Mouse (Mus musculus): ENCODE results near the gene Ap2b1. TPM values are rescaled to one million over a fixed set of nuclear protein-coding genes. Genes with fewer than 3 reads are reported as not detected.

Ap2b1 gene
- total RNA-seq, 2 experiments from 2014 or later = 304 to 324 TPM

DNA sequence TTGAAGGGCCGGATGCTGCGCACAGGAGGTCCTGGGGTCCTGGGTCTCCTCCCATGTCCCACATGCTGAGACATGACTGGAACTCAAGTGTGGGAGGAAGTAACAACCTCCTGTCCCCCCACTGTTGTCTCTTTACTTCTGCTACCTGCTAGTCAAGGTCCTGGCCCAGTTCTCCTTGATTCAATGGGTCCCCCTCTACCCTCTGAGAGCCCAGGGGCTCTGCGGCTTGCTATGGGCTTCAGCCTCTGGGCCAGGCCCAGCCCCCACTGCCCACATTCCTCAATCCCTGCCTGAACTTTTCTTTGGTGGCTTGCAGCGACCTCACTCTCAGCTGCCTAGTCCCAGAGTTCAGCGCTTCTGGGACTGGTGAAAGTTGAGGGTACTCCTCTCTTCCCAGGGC is 130.5 kb downstream of the Ap2b1 start, which contains the start of gene Gas2l2:
Gene Gas2l2 (minus strand): TSS at position 101 of the 400 bp plus-strand sequence.
- intact Hi-C loops (cut with DNase I) = no loop called here

GRCm38 (mm10) chr11:83432533-83432932 is 133.7 kb downstream of the Ap2b1 start:
- intact Hi-C loops (cut with DNase I) = no loop called here
- DNase-seq (ENCODE audit: low spot score in 2 of 2) = no peak

More for the DNA sequence above, 130.5 kb downstream of the Ap2b1 start, which contains the start of gene Gas2l2:
- no peak for DNase-seq (ENCODE audit: low spot score in 2 of 2)

DNA sequence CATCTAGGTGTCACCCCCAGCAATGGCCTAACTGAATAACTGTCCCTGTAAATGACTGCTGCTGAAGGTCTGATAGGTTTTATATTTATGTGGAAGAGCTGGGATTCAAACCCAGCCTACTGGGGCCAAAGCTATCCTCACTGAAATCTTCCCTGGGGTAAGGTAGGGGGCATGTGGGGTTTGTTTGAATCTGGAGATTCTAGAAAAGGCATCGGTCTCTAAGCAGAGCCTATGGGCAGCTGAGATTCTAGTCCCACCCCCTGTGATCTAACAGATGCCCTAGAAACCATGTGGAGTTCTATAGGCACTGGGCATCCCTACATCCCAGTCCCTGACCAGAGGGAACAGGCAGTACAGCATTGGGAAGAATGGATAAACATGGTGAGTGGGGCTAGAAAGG is 138.6 kb downstream of the Ap2b1 start, which contains the start of gene 1700020L24Rik:
Gene 1700020L24Rik (plus strand): TSS at position 301 of the 400 bp plus-strand sequence.
- DNase-seq (ENCODE audit: low spot score in 2 of 2) = no peak
- intact Hi-C loops (cut with DNase I) = no loop called here

GRCm38 (mm10) chr11:83439426-83440060 is 140.7 kb downstream of the Ap2b1 start:
- intact Hi-C loops (cut with DNase I) = loop anchor here (5.0 kb wide), 1 partner anchor 298 kb away; no protein-coding TSS in a partner anchor
- no peak for DNase-seq (ENCODE audit: low spot score in 2 of 2)

GRCm38 (mm10) chr11:83440081-83441064 is 141.5 kb downstream of the Ap2b1 start:
- DNase-seq (ENCODE audit: low spot score in 2 of 2) = peak; percentile 83 to 88
- intact Hi-C loops (cut with DNase I) = loop anchor here (5.0 kb wide), 1 partner anchor 297 kb away; no protein-coding TSS in a partner anchor

GRCm38 (mm10) chr11:83441235-83441634 is 142.4 kb downstream of the Ap2b1 start:
- DNase-seq (ENCODE audit: low spot score in 2 of 2) = no peak
- intact Hi-C loops (cut with DNase I) = loop anchor here (5.0 kb wide), 1 partner anchor 296 kb away; no protein-coding TSS in a partner anchor

DNA sequence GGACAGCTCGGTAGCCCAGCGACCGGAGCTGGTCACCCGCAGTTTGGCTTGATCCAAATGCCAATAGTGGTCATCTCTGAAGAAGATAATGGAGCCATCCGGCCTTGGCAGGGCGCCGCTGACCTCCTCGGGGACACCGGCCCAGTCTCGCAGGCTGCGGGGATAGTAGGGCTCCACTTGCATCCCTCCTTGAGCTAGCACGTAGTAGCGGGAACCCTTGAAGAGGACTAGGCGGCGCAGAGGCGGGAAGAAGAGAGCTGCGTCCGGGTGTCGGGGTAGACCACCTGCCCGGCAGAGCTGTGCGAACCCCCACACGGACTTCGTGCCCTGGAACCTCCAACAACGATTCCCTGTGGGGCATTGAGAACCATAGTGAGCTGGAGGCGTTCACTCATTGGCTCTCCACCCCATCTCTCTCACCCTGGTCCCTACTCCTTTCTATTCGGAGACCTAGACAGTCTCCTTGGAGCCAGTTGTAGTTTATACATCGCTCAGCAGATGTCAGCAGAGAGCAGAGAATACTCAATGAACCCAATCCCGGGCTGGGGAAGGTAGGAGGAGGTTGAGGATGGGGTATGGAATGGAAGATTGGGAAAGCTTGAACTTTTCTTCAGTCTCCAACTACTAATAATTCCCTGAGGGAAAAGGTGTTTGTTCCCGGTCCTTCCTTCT is 143.9 kb downstream of the Ap2b1 start:
- peak; percentile 83 to 87 for DNase-seq (ENCODE audit: low spot score in 2 of 2)
- intact Hi-C loops (cut with DNase I) = loop anchor here (1.0 to 5.0 kb wide), 2 partner anchors 30 to 295 kb away; no protein-coding TSS in a partner anchor

DNA sequence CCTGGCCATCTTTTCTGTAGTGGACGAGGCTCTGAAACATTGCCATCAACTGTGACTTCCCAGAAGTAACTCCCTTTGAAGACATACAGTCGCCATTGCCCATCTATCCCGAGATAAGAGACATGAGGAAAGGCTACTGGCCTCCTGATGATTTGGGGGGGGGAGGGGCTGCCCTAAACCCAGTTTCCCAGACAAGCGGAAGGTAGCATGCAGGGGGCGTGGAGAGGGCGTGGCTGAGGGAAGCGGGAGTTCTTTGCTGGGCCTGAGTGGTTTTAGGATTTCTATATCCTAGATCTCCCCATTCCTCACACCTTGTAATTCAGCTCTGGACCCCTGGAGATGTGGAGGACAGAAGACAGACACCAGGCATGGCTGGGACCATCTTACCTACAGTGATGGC is 145.0 kb downstream of the Ap2b1 start:
- intact Hi-C loops (cut with DNase I) = loop anchor here (1.0 to 5.0 kb wide), 2 partner anchors 28 to 293 kb away; no protein-coding TSS in a partner anchor
- no peak for DNase-seq (ENCODE audit: low spot score in 2 of 2)

- intact Hi-C loops (cut with DNase I) = no loop called here
Measured at GRCm38 (mm10) chr11:83445001-83445400, 146.2 kb downstream of the Ap2b1 start.

GRCm38 (mm10) chr11:83447612-83448011 is 148.8 kb downstream of the Ap2b1 start:
- intact Hi-C loops (cut with DNase I) = no loop called here
- DNase-seq (ENCODE audit: low spot score in 2 of 2) = no peak

More at GRCm38 (mm10) chr11:83445001-83445400, 146.2 kb downstream of the Ap2b1 start:
- no peak for DNase-seq (ENCODE audit: low spot score in 2 of 2)

- intact Hi-C loops (cut with DNase I) = no loop called here
- DNase-seq (ENCODE audit: low spot score in 2 of 2) = no peak
Measured at GRCm38 (mm10) chr11:83448021-83448926, 149.4 kb downstream of the Ap2b1 start.

- DNase-seq (ENCODE audit: low spot score in 2 of 2) = peak in 1 of 2 experiments; percentile 31
- intact Hi-C loops (cut with DNase I) = no loop called here
Measured at GRCm38 (mm10) chr11:83448927-83449236, 150.1 kb downstream of the Ap2b1 start.

- DNase-seq (ENCODE audit: low spot score in 2 of 2) = no peak
- intact Hi-C loops (cut with DNase I) = no loop called here
Measured at GRCm38 (mm10) chr11:83449298-83449697, 150.5 kb downstream of the Ap2b1 start.

DNA sequence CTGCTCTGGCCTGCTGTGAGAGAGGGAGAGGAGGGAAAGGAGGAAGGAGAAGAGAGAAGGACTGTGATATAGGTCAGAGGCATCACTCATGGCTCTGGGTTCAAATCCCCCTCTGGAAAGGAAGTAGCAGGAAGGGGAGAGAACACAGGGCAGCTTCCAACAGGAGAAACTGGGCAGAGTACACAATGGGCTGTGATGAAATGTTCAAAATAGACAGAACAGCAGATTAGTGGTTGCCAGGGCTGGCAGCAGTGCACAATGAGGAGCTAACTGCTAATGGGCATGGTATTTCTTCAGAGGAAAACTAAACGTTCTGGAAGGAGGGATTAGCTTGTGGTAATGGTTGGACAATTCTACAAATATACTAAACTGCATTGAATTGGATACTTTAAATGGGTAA is 151.7 kb downstream of the Ap2b1 start:
- intact Hi-C loops (cut with DNase I) = no loop called here

GRCm38 (mm10) chr11:83451281-83451680 is 152.5 kb downstream of the Ap2b1 start:
- intact Hi-C loops (cut with DNase I) = no loop called here
- no peak for DNase-seq (ENCODE audit: low spot score in 2 of 2)

More for the DNA sequence above, 151.7 kb downstream of the Ap2b1 start:
- DNase-seq (ENCODE audit: low spot score in 2 of 2) = no peak

DNA sequence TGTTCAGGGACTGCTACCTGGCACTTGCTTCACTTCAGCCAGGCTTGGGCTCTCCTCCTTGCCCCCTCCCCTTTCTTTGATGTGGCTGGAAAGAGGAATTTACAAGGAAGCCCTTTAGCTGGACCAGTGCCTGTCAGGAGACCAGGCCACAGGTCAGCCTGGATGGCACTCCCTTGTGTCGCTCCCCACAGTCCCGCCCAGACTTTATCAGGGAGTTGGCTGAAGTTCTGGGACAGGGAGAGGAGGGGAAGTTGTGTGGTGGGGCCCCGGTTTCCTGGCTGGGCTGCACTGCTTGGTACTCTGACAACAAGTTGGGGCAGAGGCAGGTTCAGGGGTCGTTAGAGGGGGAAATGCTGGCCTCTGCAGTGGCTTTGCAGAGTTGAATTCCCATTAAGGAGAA is 155.7 kb downstream of the Ap2b1 start:
- no peak for DNase-seq (ENCODE audit: low spot score in 2 of 2)
- intact Hi-C loops (cut with DNase I) = no loop called here
